Comparison of ENCODE assay signal across 28 mouse cellular contexts in genomic region chr2:78841494-78842224, GRCm38 (mm10). TPM values are rescaled to one million over a fixed set of nuclear protein-coding genes. Genes with fewer than 3 reads are reported as not detected.
DNase-seq lines count a peak whose midpoint lies in the region; ATAC-seq and TF ChIP-seq lines count a peak whose summit lies in the region.
"Had no signal": no experiment of that assay in that cellular context is flagged by ENCODE, and none has a peak within 500 bp of the region (broad histone marks: within the 10 kb centered on the region; RNA-seq: fewer than 3 reads in every experiment).

No protein-coding gene starts in this region.

- peak; percentile 57 for DNase-seq in 416B (ENCODE audit: low read depth)
- peak; percentile 95 for DNase-seq in MEL (ENCODE audit: low read depth, low spot score)
- DNase-seq in right cerebral cortex, adult 18-20 months = no peak
- DNase-seq in cerebellum, adult 18-20 months = no peak
- DNase-seq in retina, postnatal 1 day = no peak
- DNase-seq: adrenal gland, postnatal 10 days; cerebellum, adult 2 months; cerebellum, postnatal 25 days; gastrocnemius, postnatal 14 days; heart, adult 18-20 months; heart, postnatal 36 days; kidney, adult 11 months; kidney, postnatal 14 days; layer of hippocampus, adult 9-11 months; lung, embryonic 14.5 days; right cerebral cortex, postnatal 4 days; thymus, postnatal 14 days had no signal

- peaks cover 5% of the 10 kb centered on the region in 2 experiments; a peak in 3 of 4 replicates for H3K4me1 ChIP-seq in MEL (ENCODE audit: control insufficient read depth in 1 of 2, insufficient read depth in 2 of 2, low read length in 2 of 2)
- H3K4me1 ChIP-seq: forebrain, embryonic 13.5 days; limb, embryonic 12.5 days; liver, embryonic 15.5 days; midbrain, embryonic 15.5 days; stomach, embryonic 15.5 days had no signal

- no peak for TF ChIP-seq CTCF in MEL (IDR thresholded peaks at IDR 0.05 in 2 of 3, conservative IDR thresholded peaks at IDR 0.05 in 1 of 3; ENCODE audit: control insufficient read depth in 1 of 3, insufficient read depth in 1 of 3, low read depth in 2 of 3, low read length in 3 of 3, poor library complexity in 1 of 3, severe bottlenecking in 1 of 3)

- peak overlapping the region; percentile 18 to 35; a peak in 3 of 4 replicates for H3K4me3 ChIP-seq in MEL (ENCODE audit: control insufficient read depth in 1 of 2, insufficient read depth in 1 of 2, low read depth in 2 of 2, low read length in 2 of 2)
- H3K4me3 ChIP-seq: forebrain, embryonic 13.5 days; limb, embryonic 12.5 days; liver, embryonic 15.5 days; megakaryocyte, embryonic 14.5 days; midbrain, embryonic 15.5 days; stomach, embryonic 15.5 days had no signal

- no peaks in the 10 kb centered on the region for H3K9me3 ChIP-seq in MEL (replicated peaks; ENCODE audit: insufficient read depth, low read length)
- H3K9me3 ChIP-seq: forebrain, embryonic 13.5 days; limb, embryonic 12.5 days; liver, embryonic 15.5 days; megakaryocyte, embryonic 14.5 days; midbrain, embryonic 15.5 days; stomach, embryonic 15.5 days had no signal

- peak; percentile 90 to 93 for TF ChIP-seq EP300 in MEL (IDR thresholded peaks at IDR 0.05; ENCODE audit: low read depth in 1 of 2, low read length in 2 of 2)

- TF ChIP-seq POLR2A in MEL (IDR thresholded peaks at IDR 0.05; ENCODE audit: control insufficient read depth in 1 of 2, insufficient read depth in 1 of 2, low read depth in 1 of 2, low read length in 2 of 2, poor library complexity in 1 of 2) = no peak

- peak overlapping the region; percentile 90 for H3K27ac ChIP-seq in MEL (ENCODE audit: control insufficient read depth, low read depth, low read length)
- H3K27ac ChIP-seq: forebrain, embryonic 13.5 days; hindbrain, embryonic 14.5 days; limb, embryonic 12.5 days; liver, embryonic 15.5 days; midbrain, embryonic 15.5 days; stomach, embryonic 15.5 days had no signal

- no peaks in the 10 kb centered on the region for H3K79me2 ChIP-seq in MEL (ENCODE audit: control insufficient read depth, insufficient read depth, low read length, poor library complexity)

- H3K27me3 ChIP-seq in MEL (ENCODE audit: control insufficient read depth in 1 of 2, insufficient read depth in 2 of 2, low read length in 2 of 2) = no peaks in the 10 kb centered on the region; a peak in 1 of 4 replicates
- H3K27me3 ChIP-seq: forebrain, embryonic 13.5 days; limb, embryonic 12.5 days; megakaryocyte, embryonic 14.5 days; midbrain, embryonic 15.5 days; stomach, embryonic 15.5 days had no signal

- H3K36me3 ChIP-seq in MEL (ENCODE audit: control insufficient read depth in 1 of 2, insufficient read depth in 2 of 2, low read length in 2 of 2) = peaks cover 0 to 22% of the 10 kb centered on the region in 2 experiments; a peak in 2 of 4 replicates
- H3K36me3 ChIP-seq: limb, embryonic 12.5 days; liver, embryonic 15.5 days; midbrain, embryonic 15.5 days; stomach, embryonic 15.5 days had no signal

- TF ChIP-seq RAD21 in MEL (IDR thresholded peaks at IDR 0.05; ENCODE audit: low read depth, low read length) = no peak

- peak; percentile 90 for ATAC-seq in granulocyte monocyte progenitor cell, adult 5-6 weeks (replicated peaks; ENCODE audit: poor library complexity, severe bottlenecking)
- ATAC-seq in monocyte, adult 5-6 weeks (replicated peaks; ENCODE audit: insufficient number of reproducible peaks, low FRiP score, low TSS enrichment, poor library complexity, severe bottlenecking) = peak; percentile 43; the same call in 1 of the 2 replicates
- ATAC-seq: CD4-positive, CD25-positive, alpha-beta regulatory T cell, adult 4 months; forebrain, embryonic 13.5 days; midbrain, embryonic 15.5 days; Patski had no signal

- peak overlapping the region; percentile 22; the same call in 1 of the 2 replicates for H3K9ac ChIP-seq in MEL (ENCODE audit: control insufficient read depth, low read depth, low read length, poor library complexity, severe bottlenecking)
- H3K9ac ChIP-seq: forebrain, embryonic 13.5 days; hindbrain, embryonic 14.5 days; limb, embryonic 12.5 days; liver, embryonic 15.5 days; lung, embryonic 14.5 days; midbrain, embryonic 15.5 days; stomach, embryonic 15.5 days had no signal

TF ChIP-seq in MEL, 35 proteins besides CTCF, POLR2A, EP300 and RAD21:
- no peak for TF ChIP-seq NRF1 (IDR thresholded peaks at IDR 0.05; ENCODE audit: insufficient read depth, low read depth, low read length, poor library complexity, severe bottlenecking)
- no peak for TF ChIP-seq UBTF (IDR thresholded peaks at IDR 0.05; ENCODE audit: borderline replicate concordance, insufficient read depth, low read depth, low read length)
- TF ChIP-seq HCFC1 (IDR thresholded peaks at IDR 0.05; ENCODE audit: low read depth, low read length) = peak; percentile 31; the same call in 1 of the 2 replicates
- peak; percentile 89 for TF ChIP-seq TCF12 (IDR thresholded peaks at IDR 0.05; ENCODE audit: low read depth, low read length)
- no peak for TF ChIP-seq GABPA (IDR thresholded peaks at IDR 0.05; ENCODE audit: low read depth, low read length)
- TF ChIP-seq KAT2A (conservative IDR thresholded peaks at IDR 0.05; ENCODE audit: low read depth, low read length) = no peak; the same call in 1 of the 2 replicates
- no peak for TF ChIP-seq ZMIZ1 (IDR thresholded peaks at IDR 0.05; ENCODE audit: low read depth, low read length)
- peak; percentile 56; the same call in 1 of the 2 replicates for TF ChIP-seq MYB (IDR thresholded peaks at IDR 0.05; ENCODE audit: low read depth, low read length)
- peak; percentile 67 for TF ChIP-seq SIN3A (IDR thresholded peaks at IDR 0.05; ENCODE audit: low read length)
- peak; percentile 78 for TF ChIP-seq USF1 (IDR thresholded peaks at IDR 0.05; ENCODE audit: low read depth, low read length)
- no peak for TF ChIP-seq MAZ (IDR thresholded peaks at IDR 0.05; ENCODE audit: low read depth, low read length)
- TF ChIP-seq ETS1 (IDR thresholded peaks at IDR 0.05; ENCODE audit: low read depth, low read length) = peak; percentile 97
- peak; percentile 63; the same call in 1 of the 2 replicates for TF ChIP-seq MAFK (IDR thresholded peaks at IDR 0.05; ENCODE audit: borderline replicate concordance, low read depth, low read length)
- TF ChIP-seq GATA1 (IDR thresholded peaks at IDR 0.05; ENCODE audit: low read depth, low read length) = peak; percentile 90
- peak; percentile 90 for TF ChIP-seq RCOR1 (IDR thresholded peaks at IDR 0.05; ENCODE audit: low read depth, low read length)
- no peak for TF ChIP-seq ZC3H11A (IDR thresholded peaks at IDR 0.05; ENCODE audit: low read depth, low read length)
- TF ChIP-seq TBP (IDR thresholded peaks at IDR 0.05; ENCODE audit: low read depth, low read length) = no peak; the same call in 1 of the 2 replicates
- TF ChIP-seq NELFE (IDR thresholded peaks at IDR 0.05; ENCODE audit: low read depth, low read length) = no peak
- TF ChIP-seq ELF1 (IDR thresholded peaks at IDR 0.05; ENCODE audit: low read depth, low read length) = 0 out of 2 replicates have a peak, but pooled peaks have one; percentile 13
- no peak for TF ChIP-seq CHD1 (IDR thresholded peaks at IDR 0.05; ENCODE audit: low read depth, low read length)
- TF ChIP-seq E2F4 (IDR thresholded peaks at IDR 0.05; ENCODE audit: borderline replicate concordance, low read depth, low read length) = no peak
- peak; percentile 52; the same call in 1 of the 2 replicates for TF ChIP-seq MAX (IDR thresholded peaks at IDR 0.05; ENCODE audit: low read length)
- TF ChIP-seq BHLHE40 (IDR thresholded peaks at IDR 0.05; ENCODE audit: borderline replicate concordance, low read depth, low read length) = peak; percentile 87
- no peak for TF ChIP-seq ZKSCAN1 (IDR thresholded peaks at IDR 0.05; ENCODE audit: low read depth, low read length)
- peak; percentile 73 for TF ChIP-seq TAL1 (IDR thresholded peaks at IDR 0.05; ENCODE audit: low read length)
- TF ChIP-seq MYC (IDR thresholded peaks at IDR 0.05; ENCODE audit: low read depth, low read length) = no peak
- peak; percentile 98 for TF ChIP-seq MEF2A (IDR thresholded peaks at IDR 0.05; ENCODE audit: extremely low read depth, insufficient replicate concordance, low read depth, low read length, poor library complexity, severe bottlenecking)
- no peak for TF ChIP-seq POLR2AphosphoS2 (IDR thresholded peaks at IDR 0.05; ENCODE audit: low read length)
- TF ChIP-seq SMC3 (IDR thresholded peaks at IDR 0.05; ENCODE audit: low read depth, low read length) = 0 out of 2 replicates have a peak, but pooled peaks have one; percentile 15
- TF ChIP-seq USF2 (IDR thresholded peaks at IDR 0.05; ENCODE audit: borderline replicate concordance in 1 of 2, insufficient read depth in 1 of 2, low read depth in 1 of 2, low read length in 2 of 2) = no peak
- no peak for TF ChIP-seq POLR2AphosphoS5 (IDR thresholded peaks at IDR 0.05; ENCODE audit: borderline replicate concordance, low read depth, low read length)
- TF ChIP-seq JUND (IDR thresholded peaks at IDR 0.05; ENCODE audit: low read depth, low read length) = no peak
- TF ChIP-seq MXI1 (IDR thresholded peaks at IDR 0.05; ENCODE audit: low read depth, low read length) = peak; percentile 73
- TF ChIP-seq ZNF384 (IDR thresholded peaks at IDR 0.05; ENCODE audit: low read depth, low read length) = no peak
- no peak for TF ChIP-seq CHD2 (IDR thresholded peaks at IDR 0.05; ENCODE audit: low read length)

RNA-seq across cellular contexts. Expression of gene Ube2e3, which starts 26.3 kb away (rescaled TPM):
- total RNA-seq in MEL (2012; rRNA removed) = 41.9 and 49.4 TPM in 2 replicates
- 100 to 1,000 TPM in 1 of 2 experiments, 10 to 100 TPM in 1; 99.4 to 160 TPM for polyA plus RNA-seq in MEL (2012; ENCODE audit: insufficient read depth in 1 of 2, insufficient read length in 2 of 2, low read depth in 1 of 2, low replicate concordance in 2 of 2, missing spikeins in 1 of 2)
- 50.5 and 62.7 TPM in 2 replicates for total RNA-seq in granulocyte monocyte progenitor cell, adult 5-6 weeks (2014; fragmentation: Nextera tagmentation)
- 39.7 and 40.2 TPM in 2 replicates for total RNA-seq in granulocyte monocyte progenitor cell, adult 5-6 weeks (2017)
- 30.8 to 47.5 TPM (median 45.4 TPM) in 3 replicates for total RNA-seq in monocyte, adult 5-6 weeks (2017)

Comparison
In these comparisons a context has a peak if more than half of its experiments do, and no peak if none do; other contexts are left out.
1. DNase-seq: peak in 416B (single experiment) and MEL (single experiment); none in right cerebral cortex, adult 18-20 months (single experiment), cerebellum, adult 18-20 months (0 of 2) and retina, postnatal 1 day (single experiment).